Mouse (Mus musculus) cerebellum, adult (tissue): ENCODE results near the gene Sult2a4.
"Not testable (repeated sequence)": the region's sequence is repeated elsewhere in the genome, so short reads cannot be mapped to it uniquely, and the experiment has no call there.

Source experiments
- ATAC-seq: cut with Nextera tagmentation; 2 replicates; pipeline ENCODE4 v1.9.2; 2017; ENCODE audit warnings: mild to moderate bottlenecking, moderate library complexity, mixed read lengths; ENCODE audit not compliant: insufficient number of reproducible peaks, low FRiP score, low TSS enrichment

Sult2a4 gene

DNA sequence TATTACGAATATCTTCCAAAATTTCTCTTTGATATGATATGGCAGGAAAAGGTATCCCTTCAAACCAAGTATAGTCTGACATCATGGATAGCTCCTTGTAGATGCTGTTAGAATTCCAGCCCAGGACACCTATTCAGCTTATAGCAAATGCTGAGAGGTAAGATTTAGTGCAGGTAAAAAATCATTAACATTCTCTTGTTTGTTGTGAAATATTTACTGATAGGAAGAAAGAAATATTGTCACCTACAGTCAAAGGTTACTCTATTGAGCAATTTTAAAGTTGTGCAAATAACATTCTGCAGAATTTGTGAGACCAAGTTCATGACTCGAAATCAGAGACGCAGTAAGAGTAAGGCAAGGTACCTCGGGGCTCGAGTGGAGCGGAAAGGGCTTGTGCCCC lies at the start of gene Sult2a4:
TSS of gene Sult2a4 (minus strand) at position 101 of the 400 bp plus-strand sequence.
- ATAC-seq = not testable (repeated sequence)

DNA sequence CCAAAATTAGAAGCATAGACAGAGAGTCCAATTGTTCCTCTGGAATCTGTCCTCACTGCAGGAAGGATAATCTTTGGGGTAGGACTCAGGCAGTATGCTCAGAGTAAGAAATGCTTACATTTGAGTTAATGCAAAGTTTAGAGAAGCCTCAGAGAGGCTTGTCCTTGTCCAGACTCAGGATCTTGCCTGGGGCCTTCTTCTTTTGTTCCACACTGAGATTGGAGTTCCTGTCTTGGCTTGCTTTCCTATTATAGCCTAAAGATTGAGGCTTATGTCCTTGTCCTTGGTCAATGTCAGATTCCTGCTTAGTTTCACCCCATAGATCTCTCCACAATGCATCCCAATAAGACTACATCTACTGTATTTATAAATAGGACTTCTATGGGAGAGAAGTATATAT lies 41.4 kb upstream of the Sult2a4 start:
- ATAC-seq = not testable (repeated sequence)

DNA sequence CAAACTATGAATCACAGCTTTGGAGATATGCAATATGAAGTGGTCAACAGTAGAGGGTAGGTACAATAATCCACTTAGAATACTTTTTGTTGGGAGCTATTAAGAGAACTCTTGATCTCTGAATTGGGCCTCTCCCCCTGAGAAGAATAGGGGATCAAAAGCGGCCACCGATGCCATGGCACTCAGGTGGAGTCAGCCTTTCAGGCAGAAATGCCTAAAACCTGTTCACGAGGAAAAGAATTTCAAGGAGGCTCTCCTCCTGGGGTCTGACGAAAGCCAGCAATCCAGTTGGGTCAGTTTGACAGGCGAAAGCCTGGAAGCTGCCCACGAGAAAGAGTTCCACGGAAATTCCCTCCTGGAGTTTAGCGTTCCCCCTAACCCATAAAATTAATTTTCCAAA lies 23.7 kb upstream of the Sult2a4 start:
- no peak for ATAC-seq

DNA sequence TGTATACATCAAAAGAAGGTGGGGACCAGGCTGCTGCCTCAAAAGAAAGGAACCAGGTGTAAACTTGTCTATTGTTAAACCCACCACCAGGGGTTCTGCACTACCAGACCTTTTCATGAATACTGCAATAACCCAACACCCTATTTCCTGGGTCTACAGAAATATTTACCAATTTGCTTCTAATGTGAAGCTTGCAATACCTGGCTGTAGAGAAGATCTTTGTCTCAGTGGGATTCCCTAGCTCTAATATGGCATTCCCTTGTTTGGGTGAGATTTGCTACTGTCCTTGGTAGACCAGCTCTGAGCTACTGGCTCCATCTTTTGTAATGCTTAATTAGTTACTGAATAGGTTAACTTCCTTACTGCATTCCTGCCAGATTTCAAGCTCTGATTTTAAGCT lies 21.3 kb upstream of the Sult2a4 start:
- ATAC-seq = not testable (repeated sequence)
